Mouse (Mus musculus) embryonic fibroblast, embryonic 13.5 days (primary cell): ENCODE measurements around the gene Ankrd13c.
A peak's percentile ranks its signal among the peaks of the same experiment; 100 is the strongest.

Experiments
- CTCF ChIP-seq: IDR thresholded peaks from 2 replicates; pipeline ENCODE4 v1.5.1; 2011; ENCODE audit warnings: mild to moderate bottlenecking, control low read depth, low read length, moderate library complexity, borderline replicate concordance; ENCODE audit not compliant: insufficient read depth
- POLR2A ChIP-seq: IDR thresholded peaks from 2 replicates; pipeline ENCODE4 v1.6.1; 2011; ENCODE audit warnings: low read depth, mild to moderate bottlenecking, control low read depth, low read length, moderate library complexity

DNA sequence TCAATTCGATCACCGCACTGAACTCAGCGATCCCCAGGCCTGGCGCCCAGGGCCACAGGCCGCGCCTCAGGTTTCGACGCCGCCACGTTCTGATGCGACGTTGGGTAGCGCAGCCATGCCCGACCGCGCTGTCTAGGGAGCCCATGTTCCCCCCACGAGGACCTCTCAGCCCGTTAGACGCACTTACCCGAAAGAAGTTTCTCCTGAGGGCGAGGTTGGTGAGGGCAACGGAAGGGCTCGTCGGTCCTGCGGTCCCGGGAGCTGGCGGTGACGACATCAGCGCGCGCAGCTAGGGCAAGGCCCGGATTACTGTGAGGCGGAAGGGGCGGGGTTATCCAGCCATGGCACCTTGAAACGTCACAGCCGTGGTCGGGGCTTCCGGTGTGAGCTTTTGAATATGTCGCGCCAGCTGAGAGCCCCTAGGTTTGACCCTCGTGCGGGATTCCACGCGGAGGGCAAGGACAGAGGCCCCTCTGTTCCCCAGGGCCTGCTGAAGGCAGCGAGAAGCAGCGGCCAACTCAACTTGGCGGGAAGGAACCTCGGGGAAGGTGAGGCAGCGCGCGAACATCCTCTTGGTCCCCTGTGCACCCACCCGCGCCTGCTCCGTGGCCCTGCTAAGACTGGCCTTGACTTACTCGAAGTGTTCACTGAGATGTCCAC is 89.4 kb downstream of the Ankrd13c start, which contains the start of the genes Srsf11 and Lrrc40:
- no peak for TF ChIP-seq CTCF
- peak; percentile 87 for TF ChIP-seq POLR2A
